Mouse (Mus musculus) brain, adult 2 months (tissue): ENCODE measurements around the gene Plekhg1.

Experiments
- DNase-seq: peaks from one replicate; pipeline ENCODE4 v3.0.0; 2011; ENCODE audit warnings: low read depth, low spot score

The Plekhg1 gene

DNA sequence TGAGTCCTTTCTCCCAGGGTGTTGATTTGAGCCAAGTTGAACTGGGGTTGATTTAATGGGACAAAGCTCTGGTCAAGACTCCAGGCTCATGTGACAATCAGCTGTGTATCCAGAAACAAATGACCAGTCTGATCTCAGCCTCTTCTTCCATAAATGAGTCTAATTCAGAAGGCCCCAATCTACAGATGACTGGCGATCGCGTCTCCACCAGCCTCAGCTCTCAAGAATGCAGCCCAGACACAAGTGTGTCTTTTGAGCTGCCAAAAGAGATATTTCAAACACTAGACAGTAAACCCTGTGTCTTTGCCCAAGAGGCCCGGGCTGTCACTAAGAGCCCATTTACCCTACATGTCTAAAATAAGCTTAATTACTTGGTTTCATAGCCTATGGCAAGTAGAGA, 148.3 kb downstream of the Plekhg1 start:
- DNase-seq: peak; percentile 87

DNA sequence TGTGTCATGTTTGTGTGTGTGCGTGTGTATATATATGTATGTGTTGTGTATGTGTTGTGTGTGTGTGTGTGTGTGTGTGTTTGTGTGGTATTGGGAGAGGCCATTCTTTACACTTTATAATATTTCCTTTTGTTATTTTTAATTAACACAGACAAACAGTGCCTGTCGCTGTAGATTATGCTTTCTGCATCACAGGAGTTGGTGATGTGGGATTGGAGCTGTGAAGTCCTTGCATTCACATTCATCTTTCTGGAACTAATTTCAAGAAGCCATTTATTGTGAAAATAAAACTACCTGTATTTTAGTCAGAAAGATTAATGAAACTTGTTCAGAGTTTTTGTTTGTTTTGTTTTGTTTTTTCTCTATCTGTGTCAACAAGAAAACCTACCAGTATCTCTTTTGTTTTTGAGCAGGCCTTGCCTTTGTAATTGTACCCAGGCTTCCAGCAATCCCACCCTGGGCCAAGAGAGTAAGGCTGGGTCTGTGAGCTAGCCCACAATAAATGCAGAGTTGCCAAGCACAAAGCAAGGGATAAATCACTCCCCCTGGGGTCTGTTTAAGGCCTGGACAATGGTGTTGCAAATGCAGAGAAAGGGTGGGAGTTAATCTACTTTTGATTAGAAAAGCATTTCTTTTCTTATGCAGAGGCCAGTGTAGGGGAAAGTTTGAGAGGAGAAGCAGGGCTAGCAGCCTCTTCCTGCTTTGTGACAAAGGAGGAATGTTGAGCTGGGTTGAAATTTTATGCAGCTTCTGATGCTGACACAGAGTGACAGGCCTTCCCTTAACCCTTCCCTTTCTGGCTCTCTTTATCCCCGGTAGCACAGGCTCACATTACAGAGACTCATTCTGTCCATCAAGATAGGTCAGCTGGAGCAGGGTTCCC, 151.5 kb downstream of the Plekhg1 start:
- no peak for DNase-seq

DNA sequence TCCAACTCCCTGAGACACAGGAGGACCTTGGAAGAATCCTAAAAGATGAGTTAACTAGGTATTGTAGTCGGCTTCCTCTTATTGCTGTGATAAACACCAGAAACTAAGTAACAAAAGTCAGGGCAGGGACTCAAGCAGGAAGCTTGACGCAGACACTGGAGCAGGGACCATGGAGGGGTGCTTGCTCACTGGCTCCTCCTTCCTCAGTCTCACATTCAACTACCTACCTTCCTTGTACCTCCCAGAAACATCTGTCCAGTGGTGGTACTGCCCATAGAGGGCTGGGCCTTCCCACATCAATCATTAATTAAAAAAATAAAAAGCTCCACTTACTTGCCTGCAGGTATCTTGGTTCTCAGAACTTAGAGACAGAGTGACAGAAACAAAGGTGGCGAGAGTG, 152.2 kb downstream of the Plekhg1 start:
- no peak for DNase-seq

DNA sequence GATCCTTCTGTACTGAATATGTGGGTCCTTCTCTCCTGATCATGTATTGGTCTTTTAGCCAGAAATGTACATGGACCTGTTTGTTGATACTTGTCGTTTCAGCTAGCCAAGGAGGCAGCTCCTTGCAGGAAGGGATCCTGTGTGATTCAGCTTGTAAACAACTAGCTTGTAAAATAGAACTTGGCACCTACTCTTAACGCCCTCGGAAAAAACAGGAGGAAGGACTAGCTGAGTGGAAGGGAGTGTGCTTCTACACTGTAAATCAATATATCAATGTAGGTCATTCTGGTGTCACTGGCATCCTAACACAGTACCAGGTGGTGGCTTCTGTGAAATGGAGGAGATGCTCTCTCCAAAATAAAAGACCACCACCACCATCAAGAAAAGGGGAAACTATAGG, 157.9 kb downstream of the Plekhg1 start:
- peak; percentile 42 for DNase-seq

DNA sequence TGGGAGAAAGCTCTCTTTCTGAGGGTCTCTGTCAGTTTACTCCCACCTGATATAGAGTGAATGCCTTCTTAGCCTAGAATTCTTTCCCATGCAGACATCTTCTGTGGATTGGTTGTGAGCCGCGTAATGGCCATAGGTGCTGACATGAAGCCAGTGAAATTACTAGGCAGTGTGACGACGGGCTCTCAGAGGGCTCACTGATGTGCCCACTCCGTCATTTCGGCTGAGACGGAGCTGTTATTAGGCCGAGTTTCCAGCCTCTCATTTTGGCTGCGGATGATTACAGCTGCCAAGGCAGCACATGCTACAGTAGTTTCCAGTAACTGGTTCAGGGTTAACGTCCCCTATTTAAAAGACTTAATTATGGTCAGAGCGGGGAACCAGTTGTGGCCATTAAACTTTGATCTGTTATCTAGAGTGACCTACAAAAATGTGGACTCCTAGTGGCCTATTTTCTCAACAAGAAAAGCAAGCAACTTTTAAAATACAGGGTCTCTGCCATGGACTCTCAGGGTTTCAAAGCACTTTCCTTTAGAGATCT, 160.3 kb downstream of the Plekhg1 start:
- no peak for DNase-seq

DNA sequence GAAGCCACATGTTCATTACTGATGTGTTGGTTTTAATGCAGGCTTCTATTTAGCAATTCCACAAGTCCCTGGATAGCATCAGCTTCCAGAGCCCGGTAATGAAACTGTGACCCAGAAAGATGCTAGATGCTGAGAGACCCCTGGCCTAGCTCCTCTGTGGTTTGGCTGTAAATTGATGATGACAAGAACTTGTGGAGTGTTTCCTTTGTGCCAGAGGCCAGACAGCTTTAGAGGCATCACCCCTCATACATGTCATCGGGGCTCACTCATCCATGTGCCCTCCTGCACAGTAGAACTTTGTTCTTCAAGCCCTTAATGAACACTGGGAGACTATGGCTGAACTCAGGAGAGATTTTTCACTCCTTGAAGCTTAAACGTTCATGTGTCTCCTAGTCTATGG, 165.6 kb downstream of the Plekhg1 start:
- DNase-seq: no peak

DNA sequence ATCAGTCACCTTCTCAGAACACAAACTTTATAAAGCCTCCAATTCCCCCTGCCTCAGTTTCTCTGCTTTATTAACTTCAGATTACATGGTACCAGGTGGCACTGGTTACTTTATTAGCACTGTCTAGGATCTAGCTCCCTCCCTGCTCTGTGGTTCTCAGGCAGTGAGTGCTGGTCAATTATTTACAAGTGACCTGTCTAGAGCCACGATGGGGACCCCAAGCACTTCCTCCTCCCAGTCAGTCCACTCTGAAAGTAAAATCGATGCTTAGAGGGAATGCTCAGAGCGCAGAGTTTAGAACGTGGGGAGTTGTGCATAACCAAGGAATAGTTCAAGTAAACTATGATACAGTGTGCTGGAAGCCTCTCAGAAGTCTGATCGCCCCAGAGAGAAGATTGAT, 173.9 kb downstream of the Plekhg1 start:
- no peak for DNase-seq

DNA sequence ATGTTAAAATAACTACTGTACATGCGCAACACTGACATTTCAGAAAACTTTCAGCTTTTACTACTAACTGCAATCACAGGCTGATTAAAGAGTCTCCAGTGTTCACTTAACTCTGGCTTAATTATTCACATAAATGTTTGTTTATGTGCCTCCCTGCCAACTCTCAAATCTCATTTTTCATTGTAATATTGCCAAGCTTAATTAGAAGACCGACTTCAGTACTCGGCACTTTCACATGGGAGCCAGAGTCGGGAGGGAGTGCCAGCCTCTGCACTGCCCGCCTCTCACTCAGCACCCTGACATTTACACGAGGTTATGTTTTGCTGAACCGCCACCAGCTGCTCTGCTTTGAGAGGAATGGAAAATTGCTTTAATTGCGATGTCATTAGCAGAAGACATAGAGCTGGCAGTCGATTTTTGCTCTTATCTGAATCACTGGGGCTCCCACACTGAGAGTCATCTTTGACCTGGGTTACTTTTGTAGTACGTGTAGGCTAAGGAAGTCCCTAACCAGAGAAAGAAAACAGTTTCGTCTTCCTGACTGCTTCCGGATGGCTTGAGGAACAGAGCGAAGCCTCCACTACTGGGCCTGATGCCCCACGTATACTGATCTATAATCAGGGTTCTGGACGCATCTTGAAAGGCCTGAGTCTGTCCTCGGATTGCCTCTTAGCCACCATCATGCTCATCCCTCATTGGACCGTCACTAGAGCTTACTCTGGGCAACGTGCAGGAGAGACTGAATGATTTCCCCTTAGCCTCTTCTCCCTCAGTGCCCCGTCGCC, 180.4 kb downstream of the Plekhg1 start:
- peak; percentile 68 for DNase-seq

DNA sequence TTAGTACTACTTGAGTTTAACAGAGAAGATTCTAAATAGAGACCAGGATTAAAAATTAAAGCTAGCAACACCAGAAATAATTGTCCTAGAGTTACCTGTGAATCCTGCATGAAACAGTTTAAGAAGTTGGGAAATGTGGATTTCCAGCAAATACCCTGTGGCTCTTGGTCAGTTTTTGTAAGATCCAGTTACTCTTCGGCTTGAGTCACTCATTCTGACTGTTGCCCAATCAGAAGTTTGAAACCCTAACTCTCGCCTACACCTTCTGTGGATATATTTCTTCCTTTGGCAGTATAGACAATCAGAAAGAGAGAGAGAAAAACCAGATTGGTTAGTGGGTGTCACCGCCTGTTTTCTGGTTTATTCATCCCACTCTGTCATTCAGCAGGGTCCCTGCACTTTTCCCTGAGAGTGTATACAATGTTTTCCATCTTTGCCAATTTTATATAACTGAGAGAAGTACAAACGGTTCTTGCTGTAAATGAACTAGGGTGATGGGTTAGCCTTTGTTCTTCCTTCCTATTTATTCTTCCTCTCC, 187.9 kb downstream of the Plekhg1 start:
- no peak for DNase-seq

DNA sequence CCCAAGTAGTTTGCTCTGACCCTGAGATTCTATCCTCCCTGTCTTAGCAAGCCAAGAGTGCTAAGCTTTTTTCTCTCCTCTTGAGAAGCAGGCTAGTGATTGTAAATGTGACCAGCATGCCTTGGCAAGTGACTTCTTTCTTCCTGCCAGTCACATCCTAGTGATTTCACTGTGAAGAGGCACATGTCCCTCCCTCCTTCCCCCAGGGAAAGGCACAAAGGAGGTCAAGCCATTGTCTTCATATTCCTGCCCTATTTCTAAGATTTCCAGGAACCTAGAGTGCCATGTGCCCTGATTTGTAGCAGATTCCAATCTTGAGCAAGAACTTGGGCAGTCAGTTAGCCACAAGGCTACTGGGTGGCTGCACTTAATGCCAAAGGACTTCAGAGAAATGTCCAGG, 191.7 kb downstream of the Plekhg1 start:
- DNase-seq: peak; percentile 30

DNA sequence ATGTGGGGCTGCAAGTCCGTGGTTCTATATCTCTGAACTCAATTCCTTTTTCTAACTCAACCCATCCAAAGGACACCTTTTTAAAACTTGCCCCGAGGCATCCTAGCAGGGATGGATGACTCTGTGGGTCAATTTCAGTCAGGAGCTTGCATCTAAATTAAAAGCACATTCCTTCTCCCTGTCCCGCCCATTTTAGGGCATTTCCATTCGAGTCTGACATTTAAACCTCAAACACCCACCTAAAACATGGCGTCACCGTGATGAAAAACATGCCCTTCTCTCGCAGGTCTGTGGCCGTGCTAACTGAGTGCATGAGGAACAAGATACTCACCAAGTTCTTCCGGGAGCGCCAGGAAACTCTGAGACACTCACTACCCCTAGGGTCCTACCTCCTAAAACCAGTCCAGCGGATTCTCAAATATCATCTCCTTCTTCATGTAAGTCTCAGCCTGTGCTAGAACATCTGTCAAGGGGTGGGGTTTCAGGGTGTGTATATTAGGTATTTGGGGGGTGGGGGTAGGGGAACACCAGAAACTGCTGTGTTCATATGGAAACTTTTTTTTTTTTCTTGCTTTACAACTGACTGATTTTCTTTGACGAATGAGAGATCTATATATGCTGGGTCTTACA, 193.3 kb downstream of the Plekhg1 start:
- DNase-seq: no peak

DNA sequence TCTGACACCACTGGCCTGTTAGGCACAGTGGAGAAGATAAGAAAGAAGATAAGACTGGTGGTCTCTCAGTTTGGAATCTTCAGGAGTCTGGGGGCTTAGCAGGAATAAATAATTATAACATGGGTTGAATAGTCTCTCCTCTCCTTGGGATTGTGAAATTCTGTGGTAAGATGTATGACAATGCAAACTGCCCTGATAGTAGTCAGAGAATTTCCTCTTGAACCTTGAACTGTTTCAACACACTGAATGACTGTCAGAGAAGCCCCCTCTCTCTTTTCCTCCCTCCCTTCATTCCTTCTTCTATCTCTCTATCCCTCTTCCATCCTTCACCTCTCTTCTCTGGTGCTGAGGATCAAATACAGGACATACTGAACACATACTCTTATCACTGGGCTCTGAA, 196.7 kb downstream of the Plekhg1 start:
- DNase-seq: no peak

DNA sequence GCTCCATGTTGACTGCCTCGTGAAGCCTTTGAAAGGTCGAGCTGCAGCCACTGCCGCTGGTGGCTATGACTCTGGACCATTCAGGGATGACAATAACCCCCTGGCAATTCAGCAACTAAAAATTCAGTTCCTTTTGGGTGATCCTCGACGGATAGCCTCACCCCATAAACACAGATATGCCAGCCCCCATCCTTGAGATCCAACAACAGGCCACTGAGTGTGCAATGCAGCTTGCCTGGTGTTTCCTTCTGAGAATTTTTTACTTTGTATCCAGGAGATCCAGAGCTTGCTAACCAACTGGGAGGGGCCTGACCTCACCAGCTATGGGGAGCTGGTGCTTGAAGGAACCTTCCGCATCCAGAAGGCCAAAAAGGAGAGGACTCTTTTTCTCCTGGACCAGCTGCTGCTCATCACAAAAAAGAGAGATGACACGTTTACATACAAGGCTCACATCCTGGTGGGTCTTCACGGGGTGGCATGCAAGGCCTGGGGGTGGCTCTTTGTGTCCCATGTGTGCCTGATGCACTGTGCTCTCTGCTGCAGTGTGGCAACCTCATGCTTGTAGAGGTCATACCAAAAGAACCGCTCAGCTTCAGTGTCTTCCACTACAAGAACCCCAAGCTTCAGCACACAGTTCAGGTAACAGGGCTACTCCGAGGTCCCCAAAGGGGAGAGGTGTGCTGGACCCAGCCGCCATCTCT, 199.9 kb downstream of the Plekhg1 start:
- DNase-seq: no peak

DNA sequence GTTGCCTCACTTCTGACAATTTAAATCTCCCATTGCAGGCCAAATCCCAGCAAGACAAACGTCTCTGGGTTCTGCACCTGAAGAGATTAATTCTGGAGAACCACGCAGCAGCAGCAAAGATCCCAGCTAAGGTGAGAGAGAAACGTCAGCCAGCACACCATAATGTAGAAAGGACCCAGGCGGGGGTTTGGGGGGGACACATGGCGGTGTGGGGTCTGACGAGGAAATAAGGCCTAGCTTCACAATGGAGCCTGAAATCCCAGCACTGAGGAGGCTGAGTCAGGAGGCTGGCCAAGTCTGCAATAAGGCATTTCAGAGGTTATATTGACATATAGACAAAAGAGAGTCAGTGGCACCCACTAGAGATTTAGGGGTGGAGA, 200.4 kb downstream of the Plekhg1 start:
- no peak for DNase-seq

DNA sequence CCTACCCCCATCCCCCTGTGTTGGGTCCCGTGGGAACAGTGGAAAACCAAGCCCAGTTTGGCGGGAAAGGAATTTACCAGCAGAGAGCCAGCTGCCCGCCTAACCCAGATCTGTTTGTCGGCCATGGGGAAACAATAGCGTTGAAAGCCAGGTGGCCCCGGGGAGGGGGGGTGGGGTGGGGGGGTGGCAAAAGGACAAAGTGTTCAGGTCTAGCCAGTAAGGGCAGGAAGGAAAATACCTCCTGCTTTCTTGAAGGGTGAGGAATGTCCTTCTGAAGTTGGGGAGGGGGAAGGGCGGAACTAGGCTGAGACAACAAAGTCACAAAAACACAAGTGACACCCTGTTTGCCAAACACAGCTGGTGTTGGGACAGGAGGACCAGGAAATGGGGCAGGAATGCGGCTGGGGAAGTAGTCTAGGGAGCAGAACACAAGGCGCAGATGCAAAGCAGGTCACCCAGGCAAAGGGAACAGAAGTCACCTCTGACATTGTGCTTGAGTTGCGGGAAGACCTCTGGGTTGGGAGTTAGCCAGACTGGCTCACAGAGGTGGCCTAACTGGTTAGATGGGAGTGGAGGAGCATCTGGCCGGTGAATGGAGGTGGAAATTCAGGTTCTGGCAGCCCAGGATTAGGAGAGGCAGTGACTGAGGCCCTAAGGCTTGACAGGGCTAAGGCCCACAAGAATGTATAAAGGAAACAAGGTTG, 201.0 kb downstream of the Plekhg1 start:
- no peak for DNase-seq

DNA sequence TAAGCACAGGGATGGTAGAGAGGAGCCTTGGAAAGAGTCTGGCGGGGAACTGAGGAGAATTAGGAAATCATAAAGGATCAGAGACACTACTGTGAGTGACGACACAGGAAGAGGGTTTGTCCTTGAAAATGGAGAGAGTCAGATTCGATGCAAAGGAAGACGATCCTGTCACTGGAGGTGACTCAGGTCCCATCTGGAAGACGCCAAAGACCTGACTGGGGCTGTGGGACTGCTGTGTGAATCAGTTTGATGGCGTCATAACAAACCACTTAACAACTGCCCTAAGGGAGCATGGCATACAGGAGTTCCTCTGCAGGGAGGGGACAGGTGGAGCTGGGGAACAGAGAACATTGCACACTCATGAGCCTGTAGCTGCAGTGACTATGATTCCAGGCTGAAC, 202.1 kb downstream of the Plekhg1 start:
- no peak for DNase-seq

DNA sequence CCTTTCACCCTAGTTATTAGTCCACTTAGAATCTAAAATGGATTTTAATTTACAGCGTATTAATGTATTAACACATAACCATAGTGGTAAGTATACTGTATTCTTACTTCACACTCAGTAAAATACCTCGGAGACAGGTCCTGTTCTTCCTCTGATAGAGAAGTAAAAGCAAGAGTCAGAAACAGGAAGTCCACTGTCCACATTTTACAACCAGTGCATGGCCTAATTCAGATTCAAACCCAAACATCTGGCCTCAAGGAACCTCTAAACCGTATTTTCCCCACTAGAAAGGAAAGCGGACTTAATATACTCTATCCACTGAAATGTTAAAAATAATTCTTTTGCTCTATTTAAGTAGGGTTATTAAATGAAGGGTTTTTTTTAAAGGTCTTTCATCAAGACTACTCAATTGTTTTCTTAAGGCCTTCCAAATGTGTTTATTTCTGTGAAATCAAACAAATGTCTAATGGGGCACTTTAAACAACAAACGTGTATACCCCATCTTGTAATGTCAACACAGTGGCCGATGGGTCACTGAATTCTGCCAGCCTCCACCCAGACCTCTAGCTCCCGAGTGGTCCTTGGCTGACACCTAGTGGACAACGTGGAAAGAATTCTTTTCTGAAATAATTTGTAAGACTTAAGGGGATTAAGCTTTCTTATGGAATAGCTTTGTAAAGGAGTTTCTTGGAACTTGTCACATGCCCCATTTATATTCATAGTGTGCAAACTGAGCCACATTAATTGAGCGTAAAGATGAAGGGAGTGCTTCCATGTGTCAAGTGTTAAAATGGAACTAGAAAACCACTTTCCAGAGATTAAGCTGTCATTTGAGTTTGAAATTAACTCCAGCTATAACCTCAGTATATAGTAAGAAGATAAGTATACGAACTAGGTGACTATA, 203.6 kb downstream of the Plekhg1 start:
- DNase-seq: peak; percentile 84

DNA sequence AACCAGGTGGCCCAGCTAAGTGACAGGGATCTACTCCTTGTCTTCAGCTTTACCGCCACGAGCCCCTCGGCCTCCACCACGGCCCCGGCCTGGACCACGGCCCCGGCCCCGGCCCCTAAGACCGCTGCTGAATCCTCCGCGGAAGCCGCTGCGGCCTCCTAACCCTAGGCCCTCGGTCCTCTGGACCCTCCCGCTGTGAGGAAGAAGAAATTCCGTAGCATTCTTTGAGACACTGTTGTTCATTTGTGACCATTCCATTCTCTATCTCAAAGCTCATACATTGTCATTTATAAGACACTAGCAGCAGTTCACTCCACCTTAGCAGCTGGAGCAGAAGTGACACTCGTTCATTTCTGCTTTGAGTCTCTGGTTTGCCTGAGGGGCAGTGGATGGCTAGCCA, 206.7 kb downstream of the Plekhg1 start:
- DNase-seq: no peak

DNA sequence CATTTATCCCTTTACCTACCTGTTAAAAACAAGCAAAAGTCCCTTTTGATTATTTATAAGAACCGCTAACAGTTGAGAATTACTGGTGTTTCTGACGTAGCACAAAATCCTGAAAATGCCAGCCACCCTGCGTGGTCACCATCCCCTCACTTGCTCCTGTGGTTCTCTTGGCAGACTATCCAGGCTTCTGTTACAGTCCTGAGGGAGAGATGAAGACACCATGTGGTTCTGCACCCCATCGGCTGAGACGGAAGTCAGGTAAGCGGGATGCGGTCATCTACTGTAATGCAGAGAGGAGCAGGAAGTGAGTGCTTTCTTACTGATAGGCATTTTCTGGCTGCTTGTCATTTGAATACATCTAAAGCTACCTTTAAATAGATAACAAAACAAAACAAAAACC, 207.2 kb downstream of the Plekhg1 start:
- DNase-seq: no peak

DNA sequence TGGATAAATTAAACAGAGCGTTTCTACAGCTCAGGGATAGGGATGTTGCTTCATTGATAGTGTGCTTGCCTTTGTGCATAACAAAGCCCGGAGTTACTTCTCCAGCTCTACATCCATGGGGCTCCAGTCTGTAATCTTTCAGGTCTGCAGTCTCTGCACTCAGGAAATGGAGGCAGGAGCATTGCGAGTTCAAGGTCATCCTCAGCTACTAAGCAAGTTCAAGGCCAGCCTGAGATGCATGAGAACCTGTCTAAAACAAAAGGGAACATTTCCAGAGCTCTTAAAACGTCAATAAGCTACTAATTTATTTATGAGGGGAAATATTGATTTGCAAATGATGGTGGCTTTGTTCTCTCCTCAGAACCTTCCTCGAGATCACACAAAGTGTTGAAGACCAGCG, 209.1 kb downstream of the Plekhg1 start:
- no peak for DNase-seq
